Mouse (Mus musculus) liver, embryonic 12.5 days (tissue): ENCODE results near the gene Mul1. TPM values are rescaled to one million over a fixed set of nuclear protein-coding genes. Genes with fewer than 3 reads are reported as not detected.
A peak's percentile ranks its signal among the peaks of the same experiment; 100 is the strongest.

Experiments
- ATAC-seq: fragments of 200-750 bp; cut with Nextera tagmentation; 2 replicates; pipeline ENCODE4 v1.8.0; 2017; ENCODE audit warnings: moderate number of reproducible peaks, mild to moderate bottlenecking, moderate library complexity
- H3K27ac ChIP-seq: fragments of 300-500 bp; sonication (generic); 2 replicates; pipeline ENCODE4 v1.5.1; 2016; ENCODE audit warnings: mild to moderate bottlenecking
- H3K27me3 ChIP-seq: fragments of 300-500 bp; sonication (generic); replicated peaks from 2 replicates; pipeline ENCODE4 v1.6.1; 2016; ENCODE audit warnings: mild to moderate bottlenecking, moderate library complexity
- H3K36me3 ChIP-seq: fragments of 300-500 bp; sonication (generic); 2 replicates; pipeline ENCODE4 v1.6.1; 2016; ENCODE audit warnings: mild to moderate bottlenecking, moderate library complexity
- H3K4me1 ChIP-seq: fragments of 300-500 bp; sonication (generic); 2 replicates; pipeline ENCODE4 v1.6.1; 2016
- H3K4me2 ChIP-seq: fragments of 300-500 bp; sonication (generic); 2 replicates; pipeline ENCODE4 v1.6.1; 2016; ENCODE audit warnings: mild to moderate bottlenecking, moderate library complexity
- H3K4me3 ChIP-seq: fragments of 300-500 bp; sonication (generic); 2 replicates; pipeline ENCODE4 v1.5.1; 2016; ENCODE audit warnings: mild to moderate bottlenecking, moderate library complexity
- H3K9ac ChIP-seq: fragments of 300-500 bp; sonication (generic); 2 replicates; pipeline ENCODE4 v1.6.1; 2016; ENCODE audit warnings: mild to moderate bottlenecking, moderate library complexity
- H3K9me3 ChIP-seq: fragments of 300-500 bp; sonication (generic); replicated peaks from 2 replicates; pipeline ENCODE4 v1.6.1; 2016; ENCODE audit warnings: mild to moderate bottlenecking, moderate library complexity
- WGBS: fragments of 180-500 bp; shearing (Covaris S2); methylation state at CpG from one replicate; pipeline ENCODE4 v1.1.7; 2016; ENCODE audit not compliant: insufficient replicate concordance; 5-methylcytosine and 5-hydroxymethylcytosine counted together
- polyA plus RNA-seq: library from polyadenylated mRNA; unstranded; fragments of >200 nt; fragmentation: Nextera tagmentation; extraction: Ambion mirVana; gene quantifications from 2 replicates; pipeline ENCODE4 v1.2.1, GENCODE M21; 2016

The Mul1 gene
- polyA plus RNA-seq, 1 experiment from 2014 or later, result 10.2 TPM

GRCm38 (mm10) chr4:138465446-138465845, 31.0 kb downstream of the Mul1 start:
- Histone ChIP-seq H3K9me3 (no peaks in the 10 kb centered on the region), H3K4me3 (no peak overlapping the region), H3K4me2 (no peak overlapping the region), H3K27ac (0 out of 2 replicates have a peak overlapping the region, but pooled peaks have one; percentile 6), H3K36me3 (no peaks in the 10 kb centered on the region), H3K27me3 (peaks cover 87% of the 10 kb centered on the region), H3K4me1 (peaks cover 24% of the 10 kb centered on the region), H3K9ac (no peak overlapping the region)
- 29% methylated on average over 8 of the region's 8 CpGs for WGBS
- no peak for ATAC-seq

- Histone ChIP-seq H3K4me1 (peaks cover 21% of the 10 kb centered on the region), H3K27me3 (peaks cover 77% of the 10 kb centered on the region), H3K27ac (no peak overlapping the region), H3K9ac (no peak overlapping the region), H3K9me3 (no peaks in the 10 kb centered on the region), H3K4me3 (no peak overlapping the region), H3K4me2 (no peak overlapping the region), H3K36me3 (no peaks in the 10 kb centered on the region)
- WGBS, result 43% methylated on average over 6 of the region's 6 CpGs
- no peak for ATAC-seq
Measured at GRCm38 (mm10) chr4:138466690-138467089, 32.2 kb downstream of the Mul1 start.

GRCm38 (mm10) chr4:138467451-138467850, 33.0 kb downstream of the Mul1 start:
- Histone ChIP-seq H3K4me1 (peaks cover 19% of the 10 kb centered on the region), H3K27me3 (peaks cover 69% of the 10 kb centered on the region), H3K4me2 (no peak overlapping the region), H3K36me3 (no peaks in the 10 kb centered on the region), H3K27ac (no peak overlapping the region), H3K9ac (no peak overlapping the region), H3K9me3 (no peaks in the 10 kb centered on the region), H3K4me3 (no peak overlapping the region)
- no peak for ATAC-seq
- 57% methylated on average over 5 of the region's 5 CpGs for WGBS

GRCm38 (mm10) chr4:138469080-138469479, 34.6 kb downstream of the Mul1 start:
- ATAC-seq, result no peak
- Histone ChIP-seq H3K9me3 (no peaks in the 10 kb centered on the region), H3K4me2 (no peak overlapping the region), H3K9ac (no peak overlapping the region), H3K27me3 (peaks cover 59% of the 10 kb centered on the region), H3K4me3 (no peak overlapping the region), H3K27ac (no peak overlapping the region), H3K4me1 (peaks cover 6% of the 10 kb centered on the region; the same call in 1 of the 2 replicates), H3K36me3 (no peaks in the 10 kb centered on the region)
- 24% methylated on average over 7 of the region's 7 CpGs for WGBS

GRCm38 (mm10) chr4:138471241-138471640, 36.8 kb downstream of the Mul1 start:
- WGBS, result 56% methylated on average over 7 of the region's 7 CpGs
- ATAC-seq, result no peak

GRCm38 (mm10) chr4:138479595-138479994, 45.1 kb downstream of the Mul1 start:
- H3K9ac ChIP-seq, result no peak overlapping the region
- H3K4me1 ChIP-seq, result no peaks in the 10 kb centered on the region
- H3K9me3 ChIP-seq, result no peaks in the 10 kb centered on the region
- peaks cover 17% of the 10 kb centered on the region for H3K27me3 ChIP-seq
- no peak overlapping the region for H3K4me3 ChIP-seq
- H3K36me3 ChIP-seq, result no peaks in the 10 kb centered on the region
- no peak overlapping the region for H3K27ac ChIP-seq
- H3K4me2 ChIP-seq, result no peak overlapping the region
- ATAC-seq, result no peak
- 56% methylated on average over 7 of the region's 7 CpGs for WGBS

More at GRCm38 (mm10) chr4:138471241-138471640, 36.8 kb downstream of the Mul1 start:
- no peak overlapping the region for H3K27ac ChIP-seq
- no peak overlapping the region for H3K4me3 ChIP-seq
- no peaks in the 10 kb centered on the region for H3K4me1 ChIP-seq
- peaks cover 48% of the 10 kb centered on the region for H3K27me3 ChIP-seq
- H3K9me3 ChIP-seq, result no peaks in the 10 kb centered on the region
- H3K9ac ChIP-seq, result no peak overlapping the region
- H3K36me3 ChIP-seq, result no peaks in the 10 kb centered on the region
- no peak overlapping the region for H3K4me2 ChIP-seq

- no peak overlapping the region for H3K9ac ChIP-seq
- ATAC-seq, result no peak
- no peak overlapping the region for H3K4me2 ChIP-seq
- H3K4me3 ChIP-seq, result no peak overlapping the region
- H3K4me1 ChIP-seq, result no peaks in the 10 kb centered on the region
- H3K27ac ChIP-seq, result no peak overlapping the region
- WGBS, result 41% methylated on average over 9 of the region's 9 CpGs
- no peaks in the 10 kb centered on the region for H3K9me3 ChIP-seq
- no peaks in the 10 kb centered on the region for H3K36me3 ChIP-seq
- H3K27me3 ChIP-seq, result peaks cover 10% of the 10 kb centered on the region
Measured at GRCm38 (mm10) chr4:138480962-138481361, 46.5 kb downstream of the Mul1 start.

- H3K27ac ChIP-seq, result no peak overlapping the region
- no peaks in the 10 kb centered on the region for H3K4me1 ChIP-seq
- H3K27me3 ChIP-seq, result peaks cover 4% of the 10 kb centered on the region; the same call in 1 of the 2 replicates
- H3K9ac ChIP-seq, result no peak overlapping the region
- H3K4me2 ChIP-seq, result no peak overlapping the region
- ATAC-seq, result no peak
- no peak overlapping the region for H3K4me3 ChIP-seq
- H3K9me3 ChIP-seq, result no peaks in the 10 kb centered on the region
- WGBS, result 39% methylated on average over 8 of the region's 8 CpGs
- no peaks in the 10 kb centered on the region for H3K36me3 ChIP-seq
Measured at GRCm38 (mm10) chr4:138482721-138483120, 48.2 kb downstream of the Mul1 start.

- Histone ChIP-seq H3K36me3 (no peaks in the 10 kb centered on the region), H3K27ac (no peak overlapping the region), H3K4me3 (no peak overlapping the region), H3K4me1 (no peaks in the 10 kb centered on the region), H3K4me2 (no peak overlapping the region), H3K9me3 (no peaks in the 10 kb centered on the region), H3K27me3 (peaks cover 11% of the 10 kb centered on the region; the same call in 1 of the 2 replicates), H3K9ac (no peak overlapping the region)
- WGBS, result 42% methylated on average over 8 of the region's 8 CpGs
- no peak for ATAC-seq
Measured at GRCm38 (mm10) chr4:138488241-138488640, 53.8 kb downstream of the Mul1 start.

- no peaks in the 10 kb centered on the region for H3K4me1 ChIP-seq
- WGBS, result 59% methylated on average over 4 of the region's 4 CpGs
- H3K4me3 ChIP-seq, result no peak overlapping the region
- no peaks in the 10 kb centered on the region for H3K36me3 ChIP-seq
- no peaks in the 10 kb centered on the region for H3K9me3 ChIP-seq
- peaks cover 31% of the 10 kb centered on the region for H3K27me3 ChIP-seq
- no peak overlapping the region for H3K27ac ChIP-seq
- no peak for ATAC-seq
- no peak overlapping the region for H3K9ac ChIP-seq
- no peak overlapping the region for H3K4me2 ChIP-seq
Measured at GRCm38 (mm10) chr4:138491088-138491487, 56.6 kb downstream of the Mul1 start.

Other genes with a start within 250 kb of the Mul1 start
- gene Hp1bp3, start 218.4 kb upstream of the Mul1 start, polyA plus RNA-seq, result 48.2 and 50.1 TPM in 2 replicates
- 0.61 and 0.87 TPM in 2 replicates for gene Sh2d5, start 184.3 kb upstream of the Mul1 start, polyA plus RNA-seq
- gene Kif17, start 184.2 kb upstream of the Mul1 start, polyA plus RNA-seq, result 0.26 and 0.37 TPM in 2 replicates
- gene Ddost, start 129.9 kb upstream of the Mul1 start, polyA plus RNA-seq, result 206 and 212 TPM in 2 replicates
- 28.8 and 30.2 TPM in 2 replicates for gene Pink1, start 108.4 kb upstream of the Mul1 start, polyA plus RNA-seq
- gene Cda, start 66.7 kb upstream of the Mul1 start, polyA plus RNA-seq, result 5.1 and 5.8 TPM in 2 replicates
- not detected in 2 replicates for gene Fam43b, start 38.1 kb upstream of the Mul1 start, polyA plus RNA-seq
- gene Camk2n1, start 19.6 kb downstream of the Mul1 start, polyA plus RNA-seq, result 1.3 and 1.4 TPM in 2 replicates
- gene Vwa5b1, start 201.2 kb downstream of the Mul1 start, polyA plus RNA-seq, result not detected in 2 replicates